Mouse (Mus musculus) CH12.LX (cell line): ENCODE measurements around the gene Enpp7.

ENCODE experiments used
- CTCF ChIP-seq, 2 experiments: IDR thresholded peaks in 1 of 2; conservative IDR thresholded peaks in 1 of 2; 2 replicates each; pipeline ENCODE4 v1.5.1; 2011 to 2012; ENCODE audit warnings: low read depth in 2 of 2, low read length in 2 of 2, improper control_type of control experiment in 1 of 2, inconsistent platforms in 1 of 2, mild to moderate bottlenecking in 1 of 2, moderate library complexity in 1 of 2
- E2F4 ChIP-seq: IDR thresholded peaks from 2 replicates; pipeline ENCODE4 v1.6.1; 2011; ENCODE audit warnings: low read depth, low read length, improper control_type of control experiment; ENCODE audit not compliant: insufficient replicate concordance
- EP300 ChIP-seq: IDR thresholded peaks from 2 replicates; pipeline ENCODE4 v1.6.1; 2011; ENCODE audit warnings: low read length, improper control_type of control experiment
- MAFK ChIP-seq: IDR thresholded peaks from 2 replicates; pipeline ENCODE4 v1.6.1; 2011; ENCODE audit warnings: low read length, improper control_type of control experiment; ENCODE audit not compliant: insufficient replicate concordance
- MAX ChIP-seq: IDR thresholded peaks from 2 replicates; pipeline ENCODE4 v1.6.1; 2011; ENCODE audit warnings: low read length, improper control_type of control experiment
- MEF2A ChIP-seq: IDR thresholded peaks from 2 replicates; pipeline ENCODE4 v1.6.1; 2014; ENCODE audit warnings: low read depth, mild to moderate bottlenecking, inconsistent platforms, low read length, improper control_type of control experiment, borderline replicate concordance
- POLR2A ChIP-seq: IDR thresholded peaks from 2 replicates; pipeline ENCODE4 v1.6.1; 2011; ENCODE audit warnings: low read depth, mild to moderate bottlenecking, improper control_type of control experiment, low read length
- POLR2AphosphoS2 ChIP-seq: IDR thresholded peaks from 2 replicates; pipeline ENCODE4 v1.6.1; 2011; ENCODE audit warnings: low read depth, low read length, improper control_type of control experiment
- USF1 ChIP-seq: IDR thresholded peaks from 2 replicates; pipeline ENCODE4 v1.6.1; 2014; ENCODE audit warnings: low read depth, mild to moderate bottlenecking, inconsistent platforms, low read length, improper control_type of control experiment

DNA sequence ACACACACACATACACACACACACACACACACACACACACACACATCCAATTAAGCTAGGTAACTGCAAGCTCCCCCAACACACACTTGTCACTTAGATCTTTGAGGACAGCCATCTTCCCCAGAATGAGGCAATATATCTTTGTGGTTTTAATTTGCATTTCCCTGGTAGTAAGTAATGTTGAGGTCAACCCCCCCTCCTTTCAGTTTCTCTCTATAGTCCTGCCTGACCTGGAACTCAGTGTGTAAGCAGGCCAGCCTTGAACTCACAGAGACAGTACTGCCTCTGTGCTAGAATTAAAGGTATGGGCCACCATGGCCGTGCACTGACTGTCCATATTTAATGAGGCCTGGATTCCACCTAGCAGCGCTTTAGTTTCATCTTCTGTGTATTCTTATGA, 7.6 kb upstream of the Enpp7 start:
- peak; percentile 86 for TF ChIP-seq EP300
- no peak for TF ChIP-seq MAX
- TF ChIP-seq MEF2A: peak; percentile 67
- TF ChIP-seq MAFK: peak; percentile 96
- no peak for TF ChIP-seq USF1
- TF ChIP-seq POLR2A: no peak
- no peak for TF ChIP-seq POLR2AphosphoS2
- no peak for TF ChIP-seq E2F4
- no peak for TF ChIP-seq CTCF (conservative IDR thresholded peaks at IDR 0.05 in 1 of 2, IDR thresholded peaks at IDR 0.05 in 1 of 2; ENCODE audit: low read depth in 2 of 2, low read length in 2 of 2)
